Mouse (Mus musculus) megakaryocyte, embryonic 14.5 days (primary cell): Measurements from ENCODE around the gene Etl4.

Source experiments
- FLI1 ChIP-seq: IDR thresholded peaks from 2 replicates; pipeline ENCODE4 v1.6.1; 2012; ENCODE audit warnings: low read length, inconsistent platforms, mixed read lengths
- GATA1 ChIP-seq: IDR thresholded peaks from 3 replicates; pipeline ENCODE4 v1.6.1; 2012; ENCODE audit warnings: mixed read lengths, low read length, inconsistent platforms, borderline replicate concordance

GRCm38 (mm10) chr2:20479199-20479598, 569.6 kb downstream of the Etl4 start:
- TF ChIP-seq GATA1 (no peak), FLI1 (no peak)
